Mouse (Mus musculus): Measurements from ENCODE around the gene Brf1.

Gene Brf1

DNA sequence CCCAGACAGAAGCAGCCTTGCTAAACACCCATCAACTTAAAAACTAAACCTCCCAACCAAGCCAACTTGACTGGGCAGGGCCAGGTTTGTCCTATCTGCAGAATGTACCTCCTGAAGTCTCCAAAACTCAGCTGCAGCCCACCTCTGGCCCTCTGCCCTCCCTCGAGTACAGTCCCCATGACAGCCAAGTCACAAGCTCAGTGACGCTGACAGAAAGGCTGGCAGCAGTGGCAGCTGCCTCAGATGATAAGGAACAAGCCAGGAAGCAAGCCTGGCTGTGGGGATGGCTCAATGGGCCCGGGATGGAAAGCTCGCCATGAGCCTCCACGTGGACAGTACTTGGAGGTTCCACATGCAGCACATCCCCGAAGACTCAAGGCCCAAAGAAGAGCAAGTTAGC, 30.9 kb downstream of the Brf1 start:
- DNase-seq, result no peak

DNA sequence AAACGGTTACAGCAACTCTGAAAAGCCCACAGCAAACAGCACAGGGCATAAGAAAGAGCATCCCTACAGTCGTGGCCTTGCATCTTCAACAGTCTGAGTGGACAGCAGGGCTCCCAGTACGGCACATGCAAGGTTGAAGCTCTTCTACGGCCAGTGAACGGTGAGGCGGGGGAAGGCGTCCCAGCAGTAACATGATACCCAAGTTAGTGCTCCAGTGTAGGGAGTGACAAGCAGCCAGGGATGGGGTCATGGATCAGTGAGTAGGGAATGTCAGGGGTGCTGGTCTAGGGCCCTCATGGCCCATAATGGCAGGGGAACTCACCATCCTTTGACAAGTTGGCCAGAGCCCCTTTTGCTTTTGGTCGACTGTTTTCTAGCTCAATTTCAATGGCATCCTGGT, 31.6 kb downstream of the Brf1 start:
- no peak for DNase-seq

DNA sequence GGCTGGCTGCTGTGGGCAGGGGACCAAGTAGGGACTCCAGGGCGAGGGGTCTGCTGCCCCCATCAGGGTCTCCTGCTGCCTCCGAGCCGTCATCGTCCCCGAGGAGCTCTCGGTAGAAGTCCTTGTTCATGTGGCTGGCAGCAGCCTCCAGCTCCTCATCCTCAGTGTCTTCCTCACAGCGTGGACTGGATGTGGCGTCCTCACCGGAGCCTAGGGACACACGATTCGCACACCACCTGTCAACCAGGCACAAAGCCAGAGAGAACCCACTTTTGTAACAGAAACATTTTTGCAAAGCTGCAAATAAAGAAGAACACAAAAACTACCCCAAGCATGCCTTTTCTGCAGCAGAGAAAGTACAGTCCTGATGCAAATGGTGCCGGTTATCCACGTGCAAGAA, 34.7 kb downstream of the Brf1 start:
- no peak for DNase-seq

DNA sequence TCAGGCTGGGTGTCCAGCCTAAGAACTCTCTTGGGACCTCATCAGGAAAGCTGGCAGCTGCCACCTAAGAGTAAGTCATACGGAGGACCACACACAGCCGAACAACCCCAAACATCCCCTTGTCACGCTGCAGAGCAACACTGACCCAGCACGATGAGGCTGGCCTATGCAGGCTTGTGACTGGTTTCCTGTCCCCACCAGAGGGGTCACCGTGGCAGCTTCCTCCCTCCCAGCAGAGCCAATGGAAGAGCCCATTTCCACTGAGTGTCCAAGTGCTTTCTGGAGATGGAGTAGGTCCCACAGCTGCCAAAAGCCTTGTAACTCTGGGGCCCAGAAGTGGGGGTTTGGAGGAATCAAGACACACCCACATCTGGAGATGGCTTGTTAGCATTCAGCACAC, 38.6 kb downstream of the Brf1 start:
- no peak for DNase-seq

DNA sequence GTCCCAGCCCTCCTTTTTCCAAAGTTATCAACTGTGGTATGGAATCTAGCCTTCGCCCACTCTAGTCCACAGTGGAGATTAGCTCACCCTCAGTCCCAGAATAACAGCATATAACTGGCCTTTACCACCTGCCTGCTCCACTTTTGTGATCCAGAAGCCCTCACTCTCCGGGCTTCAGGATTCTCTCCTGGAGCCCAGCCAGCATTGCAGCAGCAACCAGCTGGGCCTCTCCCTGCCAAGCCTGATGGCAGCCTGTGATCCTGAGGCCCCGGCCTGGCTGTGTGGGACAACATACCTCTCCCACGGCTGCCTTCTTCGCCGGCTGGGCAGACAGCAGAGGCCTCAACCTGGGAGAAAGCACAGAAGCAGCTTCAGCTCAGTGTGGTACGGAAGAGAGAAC, 39.1 kb downstream of the Brf1 start:
- DNase-seq, result peak in 1 of 2 experiments; percentile 47

DNA sequence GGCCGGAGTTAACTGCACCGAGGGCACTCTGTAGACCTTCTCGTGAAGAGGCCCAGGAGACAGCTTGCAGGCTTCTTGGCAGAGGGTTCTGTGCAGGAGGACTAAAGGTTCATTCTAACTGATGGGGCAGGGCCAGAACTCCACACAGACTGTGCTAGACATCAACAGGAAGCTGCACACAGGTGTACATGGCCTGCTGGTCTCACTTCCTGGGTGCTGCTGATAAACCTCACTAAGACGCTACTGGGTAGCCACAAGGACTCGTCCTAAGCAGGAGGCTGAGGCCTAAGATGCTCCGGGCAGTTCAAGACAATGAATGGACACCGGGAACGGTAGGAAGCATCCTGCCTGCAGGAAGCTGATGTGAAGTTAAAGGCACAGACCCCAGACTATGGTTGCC, 41.1 kb downstream of the Brf1 start:
- DNase-seq, result no peak

DNA sequence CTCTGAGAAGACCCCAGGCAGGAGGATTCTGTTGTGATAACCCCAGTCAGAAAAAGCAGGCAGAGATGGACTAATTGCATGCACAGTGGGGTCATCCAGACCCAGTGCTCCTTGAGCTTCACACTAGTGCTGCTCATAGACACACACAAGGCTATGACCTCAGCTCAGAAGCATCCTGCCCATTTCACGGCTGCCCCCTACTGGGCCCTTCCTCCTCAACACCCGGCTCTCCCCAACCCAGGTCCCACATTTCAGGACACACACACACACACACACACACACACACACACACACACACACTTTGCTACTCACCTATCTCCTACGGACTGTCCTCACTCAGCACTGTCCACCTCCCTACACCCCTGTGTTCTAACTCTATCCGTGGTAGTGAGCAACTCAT, 42.2 kb downstream of the Brf1 start:
- peak; percentile 73 to 76 for DNase-seq

DNA sequence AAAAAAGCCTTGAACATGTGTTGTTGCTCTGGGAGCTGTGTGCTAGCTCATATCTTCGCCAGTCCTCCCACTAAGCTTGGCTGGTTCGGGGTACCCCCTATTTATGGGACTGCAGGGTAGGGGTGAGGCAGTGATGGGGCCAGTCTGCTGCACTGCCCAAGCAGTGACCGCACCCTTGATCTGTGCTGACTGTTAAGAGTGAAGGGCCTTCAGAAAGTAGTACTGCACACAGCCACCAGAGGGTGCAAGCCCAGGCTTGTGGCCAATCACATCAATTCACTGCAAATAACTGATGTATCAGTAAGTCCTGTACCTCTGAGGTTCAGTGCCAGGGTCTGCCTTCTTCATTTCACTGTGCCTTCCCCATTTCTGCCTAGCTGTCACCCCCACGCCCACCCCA, 44.7 kb downstream of the Brf1 start:
- peak; percentile 74 to 86 for DNase-seq

DNA sequence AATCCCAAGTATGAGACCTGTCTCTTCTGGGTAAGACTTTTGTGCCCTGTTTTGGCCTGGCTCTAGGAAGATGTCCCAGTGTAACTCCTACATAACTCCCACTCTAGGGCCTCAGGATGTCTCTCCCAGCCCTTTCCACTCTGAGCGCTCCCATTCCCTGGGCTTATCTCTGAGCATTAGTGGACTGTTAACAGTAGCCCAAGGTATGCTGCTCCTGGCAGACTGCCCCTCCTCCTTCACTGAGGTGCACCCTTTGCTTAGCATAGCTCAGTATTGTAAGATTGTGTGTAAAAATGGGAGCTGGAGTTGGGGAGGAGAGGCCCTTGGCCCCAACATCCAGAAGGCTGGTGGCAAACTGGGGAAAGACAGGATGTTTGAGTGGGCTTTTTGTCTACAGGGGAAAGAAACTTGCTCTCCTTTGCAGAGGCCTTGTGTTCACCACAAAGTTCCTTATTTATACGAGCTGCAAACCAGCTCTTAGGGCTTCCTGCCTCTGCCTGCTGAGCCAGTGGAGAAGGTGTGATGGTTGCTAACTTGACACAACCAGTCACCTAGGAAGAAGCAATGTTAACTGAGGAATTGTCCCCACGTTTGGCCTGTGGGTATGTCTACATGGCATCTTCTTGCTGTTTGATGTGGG, 47.5 kb downstream of the Brf1 start:
- no peak for DNase-seq

DNA sequence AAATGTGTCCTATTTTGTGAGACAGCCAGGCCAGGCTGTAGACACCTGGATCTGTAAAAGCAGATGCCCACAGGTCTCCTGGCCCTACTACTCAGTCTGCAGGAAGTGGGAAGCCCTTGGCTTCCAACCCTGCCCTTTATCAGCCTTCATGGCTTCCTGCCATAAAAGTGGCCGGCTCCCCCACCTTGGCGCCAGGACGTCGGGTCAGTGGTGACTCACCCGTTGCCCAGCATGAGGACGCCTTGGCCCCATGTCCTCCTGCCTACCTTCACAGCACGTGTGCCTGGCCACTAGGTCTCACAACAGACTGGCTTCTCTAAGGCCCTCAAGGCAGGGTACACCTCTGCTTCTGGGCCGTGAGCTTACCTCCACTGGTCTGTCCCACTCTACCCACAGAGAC, 48.1 kb downstream of the Brf1 start:
- DNase-seq, result peak; percentile 78 to 85

DNA sequence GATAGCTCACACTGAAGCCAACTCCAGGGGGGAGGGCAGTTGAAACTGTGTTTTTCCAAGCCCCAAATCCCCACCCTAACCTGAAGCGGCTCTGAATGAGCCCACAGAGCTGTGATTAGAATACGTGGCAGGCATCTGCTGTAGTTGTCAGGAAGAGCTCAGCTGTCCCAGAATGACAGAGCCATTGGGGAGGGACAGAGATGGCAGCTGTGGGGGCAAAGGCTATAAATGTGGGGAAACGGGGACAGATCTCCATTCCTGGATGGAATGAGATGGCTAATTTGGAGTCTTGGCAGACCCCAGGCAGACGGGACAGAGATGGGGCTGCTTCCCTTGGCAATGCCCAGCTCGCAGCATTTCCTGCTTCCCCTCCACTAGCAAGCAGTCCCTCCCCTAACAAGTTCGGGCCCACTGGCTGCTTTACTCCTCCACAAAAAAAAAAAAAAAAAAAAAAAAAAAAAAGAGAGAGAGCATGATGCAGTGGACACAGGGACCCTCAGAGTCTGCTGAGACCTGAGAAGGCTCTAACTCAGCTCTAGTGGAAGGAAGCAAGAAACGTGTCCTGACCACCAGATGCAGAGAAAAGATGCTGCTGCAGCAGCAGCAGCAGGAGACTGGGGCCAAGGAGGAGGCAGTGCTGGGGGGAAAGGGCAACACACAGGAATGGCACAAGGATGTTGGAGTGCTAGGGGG, 49.2 kb downstream of the Brf1 start:
- DNase-seq, result no peak

DNA sequence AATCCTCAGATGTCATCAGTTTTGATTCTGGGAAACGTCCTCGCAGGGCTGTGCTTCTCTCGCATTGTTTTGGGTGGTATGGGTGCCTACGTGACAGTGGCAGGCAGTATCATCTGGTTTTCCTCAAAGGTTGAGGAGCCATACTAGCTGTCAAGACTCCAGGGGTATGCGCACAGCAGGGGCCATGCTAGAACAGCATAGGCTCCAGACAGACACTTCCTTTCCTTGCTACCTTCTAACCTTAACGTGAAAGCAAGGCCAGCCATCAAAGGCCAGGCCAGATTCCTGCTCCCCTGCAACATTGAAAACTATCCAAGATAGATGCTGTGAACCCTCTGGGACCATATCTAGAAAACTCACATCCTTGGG, 49.8 kb downstream of the Brf1 start:
- DNase-seq, result no peak

DNA sequence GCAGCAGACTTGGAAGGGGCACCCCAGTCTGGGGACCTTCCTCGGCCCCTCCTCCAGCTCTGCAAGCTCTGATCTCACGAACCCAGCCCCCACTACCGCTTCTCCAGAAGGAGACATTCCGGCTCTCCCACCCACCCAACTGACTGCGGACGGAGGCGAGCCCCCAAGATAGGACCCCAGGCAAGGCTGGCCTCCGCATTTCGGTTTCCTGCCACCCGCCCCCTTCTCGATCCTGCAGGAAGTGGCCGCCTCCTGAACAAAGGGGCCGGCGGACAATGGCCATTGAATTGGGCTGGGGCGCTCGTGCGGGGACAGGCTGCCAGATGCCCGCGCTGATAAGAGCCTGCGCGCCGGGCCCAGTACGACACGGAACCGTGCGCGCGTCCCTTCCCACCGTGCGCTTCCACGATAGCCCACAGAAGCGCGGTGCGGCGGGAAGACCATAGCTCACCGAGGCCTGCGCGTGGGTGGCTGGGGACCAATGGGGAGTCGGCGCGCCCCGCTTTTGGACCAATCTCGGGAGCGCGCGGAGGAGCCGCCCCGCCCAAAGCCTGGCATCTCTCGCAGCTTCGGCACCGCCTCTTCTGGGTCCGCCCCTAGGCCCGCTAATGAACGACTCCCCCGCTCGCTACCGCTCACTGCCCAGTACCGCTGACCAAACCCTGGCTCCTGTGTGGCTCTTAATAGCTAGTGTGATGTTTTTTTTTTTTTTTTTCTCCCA, 50.3 kb downstream of the Brf1 start:
- DNase-seq, result peak; percentile 91 to 95

DNA sequence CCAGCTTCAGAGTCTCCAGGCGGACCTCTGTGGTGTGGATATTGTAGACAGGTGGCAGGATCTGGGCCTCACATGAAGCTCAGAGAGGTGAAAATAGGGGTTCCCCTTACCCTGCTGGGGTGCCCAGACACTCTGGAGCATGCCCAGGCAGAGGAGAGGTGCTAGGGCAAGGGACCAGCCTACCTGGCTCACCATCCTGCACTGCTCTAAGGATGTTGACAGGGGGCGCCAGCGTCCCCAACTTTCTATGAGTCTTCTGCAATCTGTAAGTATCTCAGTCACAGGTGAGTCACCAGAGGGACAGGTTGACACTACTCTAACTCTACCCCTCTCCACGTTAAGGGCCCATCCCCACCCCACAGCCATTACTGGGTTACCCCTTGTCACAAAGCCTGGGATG, 53.2 kb downstream of the Brf1 start:
- peak in 1 of 2 experiments; percentile 52 for DNase-seq

DNA sequence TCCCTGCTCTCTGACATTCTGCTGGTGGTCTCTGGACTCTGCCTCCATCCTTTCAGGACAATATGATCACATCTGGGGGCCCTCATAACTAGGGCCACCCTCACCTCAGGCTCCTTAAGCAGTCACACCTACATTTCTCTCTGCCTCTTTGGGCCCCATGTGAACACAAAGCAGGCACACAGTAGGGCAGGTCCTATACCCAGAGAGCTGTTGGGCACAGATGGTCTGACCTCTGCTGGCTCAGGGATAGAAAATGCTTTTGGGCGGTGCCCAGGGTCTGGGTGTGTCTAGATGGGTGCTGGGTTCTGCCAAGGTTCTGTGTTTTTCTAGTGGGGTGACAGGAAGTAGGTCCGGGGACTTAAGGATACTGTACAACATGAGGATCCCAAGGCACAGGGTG, 56.8 kb downstream of the Brf1 start:
- no peak for DNase-seq

DNA sequence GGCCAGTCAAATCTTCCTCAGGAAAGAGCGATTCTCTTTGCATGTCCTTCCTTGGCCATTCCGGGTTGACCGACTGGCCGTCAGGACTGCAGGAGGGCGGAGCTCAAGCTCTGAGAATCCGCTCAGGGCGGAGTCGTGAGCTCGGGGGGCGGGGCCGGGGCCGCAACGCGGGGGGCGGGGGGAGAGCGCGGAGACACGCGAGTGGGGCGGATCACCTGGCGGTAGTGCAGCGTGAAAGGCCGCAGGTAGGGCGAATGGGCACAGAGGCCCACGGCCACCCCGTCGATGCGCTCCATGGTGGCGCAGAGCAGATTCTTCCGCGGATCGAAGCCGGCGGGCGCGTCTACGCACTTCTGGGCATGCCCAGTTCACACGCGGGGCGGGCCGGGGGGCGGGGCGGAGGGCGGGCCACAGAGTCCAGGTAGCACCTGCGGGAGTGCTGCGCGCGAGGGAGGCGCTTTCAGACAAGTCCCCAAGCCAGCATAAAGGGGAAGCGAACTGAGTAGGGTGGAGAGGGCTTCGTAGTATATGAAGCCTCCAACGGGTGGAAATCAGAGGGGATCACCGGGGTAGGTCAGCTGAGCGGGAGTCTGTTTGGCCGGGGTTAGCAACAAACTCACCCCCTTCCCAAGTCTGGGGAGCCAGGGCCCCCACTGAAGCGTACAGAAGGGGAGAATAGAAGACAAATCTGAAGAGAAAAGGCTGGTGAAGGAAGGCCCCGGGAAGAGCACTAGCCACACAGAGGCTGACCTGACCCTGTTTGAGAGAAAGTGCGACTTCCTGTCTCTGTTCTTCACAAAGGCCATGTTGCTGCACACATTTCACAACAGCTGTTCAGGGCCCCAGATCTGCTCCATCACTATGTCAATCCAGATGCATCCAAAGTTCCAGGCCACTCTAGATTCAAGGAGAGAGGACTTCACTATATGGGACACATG, 58.5 kb downstream of the Brf1 start, which contains the start of gene Nudt14:
Gene Nudt14, minus strand, starts transcription at position 349 of the 938 bp plus-strand sequence.
- DNase-seq, result peak; percentile 86 to 87

DNA sequence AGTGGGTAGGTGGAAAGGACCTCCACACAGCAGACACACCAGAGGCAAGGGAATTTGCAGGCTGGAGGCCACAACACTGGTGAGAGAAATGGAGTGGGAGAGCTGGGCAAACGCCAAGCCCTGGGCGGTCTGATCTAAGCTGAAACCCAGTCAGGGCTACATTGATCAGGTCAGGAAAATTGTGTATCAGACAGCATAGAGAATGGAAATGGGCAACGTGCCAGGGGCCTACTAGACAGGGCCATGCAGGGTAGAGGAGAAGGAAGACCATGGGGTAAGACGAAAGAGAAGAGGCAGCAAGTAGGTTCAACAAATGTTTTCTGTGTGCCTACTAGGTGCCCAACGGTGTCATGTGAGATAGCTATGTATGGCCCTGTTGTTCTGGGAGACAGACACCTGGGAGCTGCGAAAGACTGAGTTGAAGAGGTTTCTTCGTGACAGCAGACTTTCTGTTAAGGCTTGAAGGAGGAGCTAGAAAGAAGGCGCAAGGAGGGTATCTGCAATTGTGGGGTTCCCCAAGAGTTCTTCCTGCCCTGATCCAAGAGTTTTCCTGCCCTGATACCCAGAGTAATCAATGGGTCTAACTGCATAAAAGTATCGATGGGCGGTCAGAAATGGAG, 59.2 kb downstream of the Brf1 start:
- DNase-seq, result no peak

DNA sequence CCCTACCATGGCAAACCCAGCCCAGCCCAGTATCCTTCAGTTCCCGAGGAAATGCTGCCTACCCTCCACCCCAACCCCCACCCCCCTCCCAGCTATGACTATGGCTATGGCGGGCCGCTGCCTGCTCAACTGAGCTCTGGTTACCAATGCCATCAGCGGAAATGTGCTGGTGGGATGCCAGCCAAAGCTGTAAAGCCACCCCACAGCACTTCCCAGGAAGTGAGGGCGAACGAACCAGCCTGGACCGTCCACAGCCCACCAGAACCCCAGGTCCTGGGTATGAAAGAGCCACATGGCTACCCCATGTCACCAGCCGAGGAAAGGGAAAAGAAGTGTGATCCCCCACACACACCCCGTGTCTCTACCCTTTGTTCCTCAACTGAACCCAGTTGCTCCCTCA, 59.8 kb downstream of the Brf1 start:
- DNase-seq, result peak in 1 of 2 experiments; percentile 55

DNA sequence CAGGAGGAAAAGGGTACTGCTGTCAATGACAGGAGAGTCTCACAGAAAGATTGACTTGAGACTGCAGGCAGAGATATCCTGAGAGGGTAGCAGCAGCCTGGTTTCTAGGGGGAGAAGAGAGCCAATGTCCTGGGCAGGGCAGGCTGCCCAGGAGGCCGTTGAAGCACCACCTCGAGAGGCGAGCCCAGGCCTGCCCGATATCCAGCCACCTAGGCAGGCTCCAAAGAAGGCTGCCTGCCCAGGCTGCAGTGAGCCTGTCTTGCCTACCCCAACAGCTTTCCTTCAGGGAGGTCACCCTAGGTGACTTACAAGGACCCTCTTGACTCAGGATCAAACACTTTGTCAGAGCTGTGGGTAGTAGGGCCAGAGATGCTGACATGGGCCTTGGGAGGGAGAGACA, 60.3 kb downstream of the Brf1 start:
- no peak for DNase-seq

DNA sequence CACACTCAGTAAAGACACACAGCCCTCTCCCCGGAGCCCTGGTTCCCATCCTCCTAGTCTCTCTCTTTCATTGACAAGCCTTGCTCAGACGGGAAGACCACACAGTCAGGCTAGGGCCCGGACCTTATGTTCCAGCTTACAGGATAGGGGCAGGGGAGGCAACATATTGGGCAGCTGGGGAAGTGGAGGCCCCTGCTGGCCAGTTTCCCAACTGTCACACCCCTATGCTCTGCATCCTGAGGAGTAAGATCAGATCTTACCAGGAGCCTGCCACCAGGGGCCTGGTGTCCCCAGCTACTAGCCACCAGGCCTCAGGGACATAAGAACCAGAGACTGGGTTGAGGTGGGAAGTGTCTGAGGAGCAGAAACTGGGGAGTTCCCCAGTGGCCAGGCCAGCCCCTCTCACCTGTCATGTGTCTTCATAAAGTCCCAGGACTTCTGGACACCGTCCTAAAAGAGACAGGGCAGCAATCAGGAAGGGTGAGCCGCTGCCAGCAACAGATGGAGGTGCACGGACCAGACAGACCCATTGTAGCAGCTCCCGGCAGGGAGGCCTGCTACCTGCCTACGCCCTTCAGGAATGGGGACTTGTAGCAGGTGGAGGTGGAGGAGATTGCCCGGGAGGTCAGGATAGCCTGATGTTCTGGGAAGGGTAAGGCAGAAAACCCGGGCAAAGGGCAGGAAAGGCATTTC, 61.5 kb downstream of the Brf1 start:
- DNase-seq, result peak; percentile 61 to 67

DNA sequence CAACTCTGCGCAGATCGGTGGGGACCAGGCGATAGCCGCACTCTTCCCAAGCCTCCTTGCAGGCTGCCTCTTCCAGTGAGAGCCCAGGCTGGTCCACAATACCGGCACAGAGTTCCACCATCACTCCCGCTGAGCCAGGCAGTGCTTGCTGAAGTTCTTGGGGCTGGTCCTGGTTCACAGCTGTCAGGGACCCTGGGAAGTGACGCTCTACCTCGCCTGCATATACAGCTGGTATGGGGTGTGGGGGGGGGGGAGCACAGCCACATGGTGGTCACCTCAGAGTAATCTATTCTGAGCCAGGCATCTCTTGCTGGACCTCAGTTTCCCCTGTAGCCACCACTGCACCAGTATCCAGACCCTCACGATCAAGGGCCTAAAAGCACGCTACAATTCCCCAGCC, 62.1 kb downstream of the Brf1 start:
- no peak for DNase-seq

DNA sequence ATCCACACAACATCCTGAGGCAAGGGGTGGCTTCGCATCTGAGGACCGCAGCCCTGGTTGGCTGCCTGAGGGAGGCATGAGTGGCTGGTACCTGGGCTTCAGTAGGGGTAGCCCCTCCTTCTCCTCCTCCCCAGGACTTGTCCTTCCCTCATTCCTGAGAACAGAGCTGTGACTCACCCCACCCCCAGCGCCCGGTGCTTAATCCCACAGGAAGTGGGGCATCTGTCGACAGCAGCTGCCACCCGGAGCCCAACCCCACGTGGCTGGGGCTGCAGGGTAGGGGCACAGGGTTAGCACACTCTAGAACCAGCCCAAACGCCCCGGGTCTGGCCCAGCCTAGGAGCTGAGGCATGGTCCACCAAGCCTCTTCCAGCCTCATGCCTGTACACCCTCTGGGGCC, 62.6 kb downstream of the Brf1 start:
- DNase-seq, result peak in 1 of 2 experiments; percentile 57

Measured in lung, postnatal 4 days (tissue).